Mouse (Mus musculus): ENCODE data around the gene Haus4.

GRCm38 (mm10) chr14:54557330-54557729, 2.9 kb upstream of the Haus4 start:
- TF ChIP-seq POLR2A (IDR thresholded peaks at IDR 0.05; ENCODE audit: insufficient read depth, low read length) (no peak), CTCF (IDR thresholded peaks at IDR 0.05; ENCODE audit: low read depth, low read length) (no peak), EP300 (IDR thresholded peaks at IDR 0.05; ENCODE audit: insufficient read depth, low read depth, low read length) (no peak)

All from ES-Bruce4 (cell line).